Mouse (Mus musculus) fibroblast of lung, adult 2 months (primary cell): ENCODE data around the gene March4.
A peak's percentile ranks its signal among the peaks of the same experiment; 100 is the strongest.

Source experiments
- DNase-seq: peaks from one replicate; pipeline ENCODE4 v3.0.0-alpha.2; 2011; ENCODE audit warnings: low read depth

March4 gene

GRCm38 (mm10) chr1:72530516-72531196 lies 6.1 kb downstream of the March4 start:
- DNase-seq: no peak

- DNase-seq: no peak
These were observed 7.5 kb downstream of the March4 start for GRCm38 (mm10) chr1:72529192-72529591.

- no peak for DNase-seq
These were observed 13.1 kb downstream of the March4 start for GRCm38 (mm10) chr1:72523601-72524000.

- DNase-seq: no peak
These were observed 25.8 kb downstream of the March4 start for GRCm38 (mm10) chr1:72510778-72511520.

GRCm38 (mm10) chr1:72509551-72509950 lies 27.2 kb downstream of the March4 start:
- no peak for DNase-seq

- no peak for DNase-seq
These were observed 29.1 kb downstream of the March4 start for GRCm38 (mm10) chr1:72507670-72508069.

- DNase-seq: no peak
These were observed 30.5 kb downstream of the March4 start for GRCm38 (mm10) chr1:72506202-72506601.

GRCm38 (mm10) chr1:72497609-72498008 lies 39.1 kb downstream of the March4 start:
- DNase-seq: no peak

GRCm38 (mm10) chr1:72493454-72493853 lies 43.3 kb downstream of the March4 start:
- no peak for DNase-seq

- DNase-seq: no peak
These were observed 44.1 kb downstream of the March4 start for GRCm38 (mm10) chr1:72492666-72493065.

- DNase-seq: no peak
These were observed 45.4 kb downstream of the March4 start for GRCm38 (mm10) chr1:72491307-72491706.

GRCm38 (mm10) chr1:72490801-72491200 lies 45.9 kb downstream of the March4 start:
- no peak for DNase-seq

- DNase-seq: no peak
These were observed 46.5 kb downstream of the March4 start for GRCm38 (mm10) chr1:72490193-72490592.

- no peak for DNase-seq
These were observed 60.1 kb downstream of the March4 start for GRCm38 (mm10) chr1:72476594-72476993.

- DNase-seq: no peak
These were observed 67.7 kb downstream of the March4 start for GRCm38 (mm10) chr1:72469075-72469474.

- no peak for DNase-seq
These were observed 68.2 kb downstream of the March4 start for GRCm38 (mm10) chr1:72468466-72469003.

GRCm38 (mm10) chr1:72464926-72465583 lies 71.7 kb downstream of the March4 start:
- peak; percentile 69 for DNase-seq

GRCm38 (mm10) chr1:72462516-72462915 lies 74.2 kb downstream of the March4 start:
- no peak for DNase-seq

- DNase-seq: no peak
These were observed 79.1 kb downstream of the March4 start for GRCm38 (mm10) chr1:72457652-72458051.

- DNase-seq: no peak
These were observed 80.8 kb downstream of the March4 start for GRCm38 (mm10) chr1:72455923-72456322.

GRCm38 (mm10) chr1:72454733-72455201 lies 82.0 kb downstream of the March4 start:
- DNase-seq: no peak

GRCm38 (mm10) chr1:72452839-72453238 lies 83.9 kb downstream of the March4 start:
- no peak for DNase-seq

- DNase-seq: no peak
These were observed 85.9 kb downstream of the March4 start for GRCm38 (mm10) chr1:72450790-72451189.
